In the genomic region with DNA sequence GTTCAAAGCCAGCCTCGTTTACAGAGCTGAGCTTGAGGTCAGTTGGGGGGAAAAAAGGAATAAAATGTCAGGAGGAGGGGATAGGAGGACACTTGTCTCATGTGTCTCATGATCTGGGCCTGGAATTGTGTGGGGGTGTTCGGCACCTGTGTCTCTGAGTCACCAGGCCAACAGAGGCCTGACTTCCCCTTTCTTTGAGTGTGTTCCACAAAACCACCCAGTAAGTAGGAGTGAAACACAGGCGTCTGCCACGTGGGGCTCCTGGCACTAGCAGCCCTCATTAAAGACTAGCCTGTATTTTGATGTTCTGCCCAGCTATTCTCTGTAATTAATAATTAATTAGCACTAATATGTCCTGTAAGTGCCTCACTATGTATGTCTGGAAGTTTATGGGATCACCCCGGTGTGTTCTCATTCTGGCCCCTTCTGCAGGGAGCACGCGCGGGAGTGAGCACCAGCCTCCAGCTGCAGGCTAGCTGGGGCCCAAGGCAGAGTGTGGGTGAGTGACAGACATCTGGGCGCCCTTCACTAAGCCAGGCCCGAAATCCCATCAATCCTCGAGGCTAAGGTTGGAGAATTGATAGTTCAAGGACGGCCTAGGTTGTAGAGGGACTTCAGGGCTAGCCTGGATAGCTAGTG, we compare ENCODE assay signal across 8 mouse cellular contexts. TPM values are rescaled to one million over a fixed set of nuclear protein-coding genes. Genes with fewer than 3 reads are reported as not detected.
DNase-seq lines count a peak whose midpoint lies in the region; ATAC-seq lines count a peak whose summit lies in the region.

No protein-coding gene starts in this region.

- H3K27me3 ChIP-seq in heart, embryonic 14.5 days (ENCODE audit: control insufficient read depth, insufficient read depth, low read length) = no peaks in the 10 kb centered on the region
- H3K27me3 ChIP-seq in embryonic facial prominence, embryonic 10.5 days (replicated peaks; ENCODE audit: low read depth, poor library complexity, severe bottlenecking) = peaks cover 42% of the 10 kb centered on the region
- no peaks in the 10 kb centered on the region for H3K27me3 ChIP-seq in kidney, embryonic 14.5 days (ENCODE audit: control insufficient read depth, insufficient read depth, low read length)
- no peaks in the 10 kb centered on the region for H3K27me3 ChIP-seq in midbrain, embryonic 14.5 days (ENCODE audit: control insufficient read depth, insufficient read depth, low read length)

- peak overlapping the region; percentile 98 for H3K4me2 ChIP-seq in heart, embryonic 14.5 days (ENCODE audit: low read length)
- H3K4me2 ChIP-seq in kidney, embryonic 14.5 days (replicated peaks; ENCODE audit: low read depth, low read length) = peak overlapping the region; percentile 99
- peak overlapping the region; percentile 97 for H3K4me2 ChIP-seq in midbrain, embryonic 14.5 days (ENCODE audit: low read length)

- peaks cover 9 to 37% of the 10 kb centered on the region in 2 experiments for H3K4me1 ChIP-seq in heart, embryonic 14.5 days (ENCODE audit: control insufficient read depth in 2 of 2, insufficient read depth in 2 of 2, low read length in 2 of 2)
- H3K4me1 ChIP-seq in embryonic facial prominence, embryonic 10.5 days = peaks cover 68% of the 10 kb centered on the region
- peaks cover 16% of the 10 kb centered on the region; the same call in 1 of the 2 replicates for H3K4me1 ChIP-seq in kidney, embryonic 14.5 days (ENCODE audit: control insufficient read depth, insufficient read depth, low read length)
- H3K4me1 ChIP-seq in midbrain, embryonic 14.5 days (ENCODE audit: control insufficient read depth, insufficient read depth, low read length) = peaks cover 12% of the 10 kb centered on the region

- 51% methylated on average over 12 of the region's 12 CpGs for WGBS in heart, embryonic 14.5 days
- WGBS in embryonic facial prominence, embryonic 10.5 days = 56% methylated on average over 12 of the region's 12 CpGs
- 50% methylated on average over 12 of the region's 12 CpGs for WGBS in kidney, embryonic 14.5 days
- 57% methylated on average over 12 of the region's 12 CpGs for WGBS in midbrain, embryonic 14.5 days

- H3K9me3 ChIP-seq in heart, embryonic 14.5 days (ENCODE audit: control insufficient read depth, low read length) = no peaks in the 10 kb centered on the region
- H3K9me3 ChIP-seq in embryonic facial prominence, embryonic 10.5 days = no peaks in the 10 kb centered on the region
- no peaks in the 10 kb centered on the region for H3K9me3 ChIP-seq in kidney, embryonic 14.5 days (ENCODE audit: control insufficient read depth, low read length)
- H3K9me3 ChIP-seq in midbrain, embryonic 14.5 days (ENCODE audit: control insufficient read depth, low read length) = no peaks in the 10 kb centered on the region

- no peak overlapping the region for H3K9ac ChIP-seq in heart, embryonic 14.5 days (ENCODE audit: low read length)
- no peak overlapping the region for H3K9ac ChIP-seq in kidney, embryonic 14.5 days (ENCODE audit: low read depth, low read length)
- no peak overlapping the region for H3K9ac ChIP-seq in midbrain, embryonic 14.5 days (replicated peaks; ENCODE audit: low read length)

- peaks cover 12% of the 10 kb centered on the region for H3K36me3 ChIP-seq in heart, embryonic 14.5 days (ENCODE audit: control insufficient read depth, insufficient read depth, low read length)
- H3K36me3 ChIP-seq in embryonic facial prominence, embryonic 10.5 days (replicated peaks) = peaks cover 12% of the 10 kb centered on the region; the same call in 1 of the 2 replicates
- no peaks in the 10 kb centered on the region for H3K36me3 ChIP-seq in kidney, embryonic 14.5 days (ENCODE audit: control insufficient read depth, insufficient read depth, low read length)
- 0 out of 2 replicates have a peak, but pooled peaks cover 2% of the 10 kb centered on the region for H3K36me3 ChIP-seq in midbrain, embryonic 14.5 days (ENCODE audit: control insufficient read depth, insufficient read depth, low read length)

- DNase-seq in heart, postnatal 10 days = no peak
- no peak for DNase-seq in embryonic facial prominence, embryonic 10.5 days (ENCODE audit: low spot score)
- DNase-seq in midbrain, embryonic 14.5 days = no peak
- DNase-seq in left cerebral cortex, adult 11 months (ENCODE audit: low spot score) = no peak
- DNase-seq in spleen, postnatal 14 days (ENCODE audit: low spot score in 2 of 2) = no peak
- DNase-seq in spleen, postnatal 10 days (ENCODE audit: low spot score in 2 of 2) = no peak

- H3K27ac ChIP-seq in heart, embryonic 14.5 days (replicated peaks in 1 of 2; ENCODE audit: control insufficient read depth in 1 of 2, insufficient read depth in 1 of 2, low read depth in 2 of 2, low read length in 2 of 2) = no peak overlapping the region
- no peak overlapping the region; the same call in 1 of the 2 replicates for H3K27ac ChIP-seq in embryonic facial prominence, embryonic 10.5 days (replicated peaks)
- H3K27ac ChIP-seq in kidney, embryonic 14.5 days (ENCODE audit: low read depth, low read length) = no peak overlapping the region
- H3K27ac ChIP-seq in midbrain, embryonic 14.5 days (replicated peaks; ENCODE audit: low read depth, low read length) = no peak overlapping the region

- ATAC-seq in heart, embryonic 14.5 days (ENCODE audit: insufficient number of reproducible peaks, insufficient read depth, low FRiP score, low read depth) = no peak
- ATAC-seq in kidney, embryonic 14.5 days (ENCODE audit: low FRiP score, low TSS enrichment) = no peak
- no peak for ATAC-seq in midbrain, embryonic 14.5 days (ENCODE audit: low FRiP score, low TSS enrichment)

- intact Hi-C loops in heart, postnatal 10 days (cut with DNase I) = no loop called here

- peak overlapping the region in 1 of 2 experiments; percentile 92; a peak in 1 of 4 replicates for H3K4me3 ChIP-seq in heart, embryonic 14.5 days (ENCODE audit: control insufficient read depth in 1 of 2, insufficient read depth in 1 of 2, low read depth in 1 of 2, low read length in 2 of 2)
- H3K4me3 ChIP-seq in embryonic facial prominence, embryonic 10.5 days = peak overlapping the region; percentile 85
- H3K4me3 ChIP-seq in kidney, embryonic 14.5 days (ENCODE audit: low read length) = no peak overlapping the region
- no peak overlapping the region for H3K4me3 ChIP-seq in midbrain, embryonic 14.5 days (replicated peaks; ENCODE audit: low read depth, low read length)

RNA-seq across cellular contexts. Expression of gene Mfsd12, which starts 0.8 kb away (rescaled TPM):
- 3.7 and 6.5 TPM in 2 replicates for polyA plus RNA-seq in heart, embryonic 14.5 days (2014; fragmentation: Nextera tagmentation; extraction: Ambion mirVana)
- total RNA-seq in heart, postnatal 10 days (2021) = 10 to 100 TPM; 11.6 to 14.4 TPM
- polyA plus RNA-seq in embryonic facial prominence, embryonic 10.5 days (2016; fragmentation: Nextera tagmentation; extraction: Ambion mirVana) = 7.8 and 8.3 TPM in 2 replicates
- 4.1 and 4.6 TPM in 2 replicates for polyA plus RNA-seq in kidney, embryonic 14.5 days (2014; fragmentation: Nextera tagmentation; extraction: Ambion mirVana)
- polyA plus RNA-seq in midbrain, embryonic 14.5 days (2014; fragmentation: Nextera tagmentation; extraction: Ambion mirVana) = 5.9 and 9.2 TPM in 2 replicates

RNA-seq across cellular contexts. Expression of gene Hmg20b, which starts 6.2 kb away (rescaled TPM):
- 94.2 and 97.0 TPM in 2 replicates for polyA plus RNA-seq in heart, embryonic 14.5 days (2014; fragmentation: Nextera tagmentation; extraction: Ambion mirVana)
- 100 to 1,000 TPM in 1 of 2 experiments, 10 to 100 TPM in 1; 88.1 to 105 TPM for total RNA-seq in heart, postnatal 10 days (2021)
- polyA plus RNA-seq in embryonic facial prominence, embryonic 10.5 days (2016; fragmentation: Nextera tagmentation; extraction: Ambion mirVana) = 114 and 122 TPM in 2 replicates
- 115 and 119 TPM in 2 replicates for polyA plus RNA-seq in kidney, embryonic 14.5 days (2014; fragmentation: Nextera tagmentation; extraction: Ambion mirVana)
- polyA plus RNA-seq in midbrain, embryonic 14.5 days (2014; fragmentation: Nextera tagmentation; extraction: Ambion mirVana) = 30.6 and 36.5 TPM in 2 replicates

RNA-seq across cellular contexts. Expression of gene 4930404N11Rik, which starts 9.1 kb away (rescaled TPM):
- 0.28 and 0.38 TPM in 2 replicates for polyA plus RNA-seq in heart, embryonic 14.5 days (2014; fragmentation: Nextera tagmentation; extraction: Ambion mirVana)
- total RNA-seq in heart, postnatal 10 days (2021) = 1 to 10 TPM in 1 of 2 experiments, under 1 TPM in 1; 0.42 to 1.1 TPM
- 0.47 and 0.76 TPM in 2 replicates for polyA plus RNA-seq in embryonic facial prominence, embryonic 10.5 days (2016; fragmentation: Nextera tagmentation; extraction: Ambion mirVana)
- 0.14 and 0.30 TPM in 2 replicates for polyA plus RNA-seq in kidney, embryonic 14.5 days (2014; fragmentation: Nextera tagmentation; extraction: Ambion mirVana)
- polyA plus RNA-seq in midbrain, embryonic 14.5 days (2014; fragmentation: Nextera tagmentation; extraction: Ambion mirVana) = 0.32 and 0.37 TPM in 2 replicates

RNA-seq across cellular contexts. Expression of gene Gipc3, which starts 13.4 kb away (rescaled TPM):
- polyA plus RNA-seq in heart, embryonic 14.5 days (2014; fragmentation: Nextera tagmentation; extraction: Ambion mirVana) = 0.11 TPM in 1 of 2 replicates, not detected in the other
- total RNA-seq in heart, postnatal 10 days (2021) = 1 to 10 TPM; 4.8 to 6.1 TPM
- not detected in 2 replicates for polyA plus RNA-seq in embryonic facial prominence, embryonic 10.5 days (2016; fragmentation: Nextera tagmentation; extraction: Ambion mirVana)
- 0.05 and 0.07 TPM in 2 replicates for polyA plus RNA-seq in kidney, embryonic 14.5 days (2014; fragmentation: Nextera tagmentation; extraction: Ambion mirVana)
- polyA plus RNA-seq in midbrain, embryonic 14.5 days (2014; fragmentation: Nextera tagmentation; extraction: Ambion mirVana) = not detected in 2 replicates

RNA-seq across cellular contexts. Expression of gene Fzr1, which starts 21.8 kb away (rescaled TPM):
- polyA plus RNA-seq in heart, embryonic 14.5 days (2014; fragmentation: Nextera tagmentation; extraction: Ambion mirVana) = 64.6 and 67.0 TPM in 2 replicates
- total RNA-seq in heart, postnatal 10 days (2021) = 10 to 100 TPM; 39.7 to 41.2 TPM
- polyA plus RNA-seq in embryonic facial prominence, embryonic 10.5 days (2016; fragmentation: Nextera tagmentation; extraction: Ambion mirVana) = 134 and 142 TPM in 2 replicates
- 101 and 108 TPM in 2 replicates for polyA plus RNA-seq in kidney, embryonic 14.5 days (2014; fragmentation: Nextera tagmentation; extraction: Ambion mirVana)
- 122 and 146 TPM in 2 replicates for polyA plus RNA-seq in midbrain, embryonic 14.5 days (2014; fragmentation: Nextera tagmentation; extraction: Ambion mirVana)
